Mouse (Mus musculus) stomach, embryonic 14.5 days (tissue): ENCODE measurements around the gene Olfr656. TPM values are rescaled to one million over a fixed set of nuclear protein-coding genes. Genes with fewer than 3 reads are reported as not detected.
A peak's percentile ranks its signal among the peaks of the same experiment; 100 is the strongest.

Source experiments
- ATAC-seq: fragments of 200-750 bp; cut with Nextera tagmentation; 2 replicates; pipeline ENCODE4 v1.8.0; 2017; ENCODE audit warnings: low read depth, moderate TSS enrichment; ENCODE audit not compliant: insufficient number of reproducible peaks, insufficient read depth, low FRiP score
- H3K27ac ChIP-seq: fragments of 300-500 bp; sonication (generic); 2 replicates; pipeline ENCODE4 v1.5.1; 2014; ENCODE audit warnings: mild to moderate bottlenecking, low read length, moderate library complexity, mixed read lengths
- H3K27me3 ChIP-seq: fragments of 300-500 bp; sonication (generic); 2 replicates; pipeline ENCODE4 v1.6.1; 2014; ENCODE audit warnings: low read length, control low read depth, mixed read lengths; ENCODE audit not compliant: control insufficient read depth, insufficient read depth
- H3K36me3 ChIP-seq: fragments of 300-500 bp; sonication (generic); 2 replicates; pipeline ENCODE4 v1.6.1; 2014; ENCODE audit warnings: mild to moderate bottlenecking, control low read depth, low read length, moderate library complexity, mixed read lengths; ENCODE audit not compliant: control insufficient read depth, insufficient read depth
- H3K4me1 ChIP-seq: fragments of 300-500 bp; sonication (generic); 2 replicates; pipeline ENCODE4 v1.6.1; 2014; ENCODE audit warnings: low read length, control low read depth, mixed read lengths; ENCODE audit not compliant: control insufficient read depth, insufficient read depth
- H3K4me2 ChIP-seq: fragments of 300-500 bp; sonication (generic); replicated peaks from 2 replicates; pipeline ENCODE4 v1.6.1; 2014; ENCODE audit warnings: low read depth, low read length, control low read depth
- H3K4me3 ChIP-seq: fragments of 300-500 bp; sonication (generic); 2 replicates; pipeline ENCODE4 v1.5.1; 2014; ENCODE audit warnings: low read depth, low read length, control low read depth
- H3K9ac ChIP-seq: fragments of 300-500 bp; sonication (generic); replicated peaks from 2 replicates; pipeline ENCODE4 v1.6.1; 2014; ENCODE audit warnings: low read depth, mild to moderate bottlenecking, control low read depth, low read length, moderate library complexity, mixed read lengths
- H3K9me3 ChIP-seq: fragments of 300-500 bp; sonication (generic); 2 replicates; pipeline ENCODE4 v1.6.1; 2016; ENCODE audit warnings: low read depth, low read length, control low read depth; ENCODE audit not compliant: control insufficient read depth
- WGBS: fragments of 180-500 bp; shearing (Covaris S2); extraction: QIAGEN DNeasy Blood & Tissue Kit; methylation state at CpG from one replicate; pipeline ENCODE4 v1.1.7; 2014; 5-methylcytosine and 5-hydroxymethylcytosine counted together
- polyA plus RNA-seq: library from polyadenylated mRNA; unstranded; fragments of >200 nt; fragmentation: Nextera tagmentation; extraction: Ambion mirVana; gene quantifications from 2 replicates; pipeline ENCODE4 v1.2.1, GENCODE M21; 2014

Olfr656 gene
- polyA plus RNA-seq, 1 experiment from 2014 or later = not detected

- Histone ChIP-seq H3K9ac (no peak within 1 kb of the TSS), H3K27me3 (no peaks in the 10 kb centered on the region), H3K36me3 (no peaks in the 10 kb centered on the region), H3K27ac (no peak within 1 kb of the TSS), H3K9me3 (no peaks in the 10 kb centered on the region), H3K4me1 (no peaks in the 10 kb centered on the region), H3K4me3 (no peak within 1 kb of the TSS), H3K4me2 (no peak within 1 kb of the TSS)
- ATAC-seq = no peak
Measured at GRCm38 (mm10) chr7:104624494-104624893, 10.7 kb downstream of the Olfr656 start, which contains the start of gene Olfr657. Olfr657 (plus strand) TSS chr7:104624794.

DNA sequence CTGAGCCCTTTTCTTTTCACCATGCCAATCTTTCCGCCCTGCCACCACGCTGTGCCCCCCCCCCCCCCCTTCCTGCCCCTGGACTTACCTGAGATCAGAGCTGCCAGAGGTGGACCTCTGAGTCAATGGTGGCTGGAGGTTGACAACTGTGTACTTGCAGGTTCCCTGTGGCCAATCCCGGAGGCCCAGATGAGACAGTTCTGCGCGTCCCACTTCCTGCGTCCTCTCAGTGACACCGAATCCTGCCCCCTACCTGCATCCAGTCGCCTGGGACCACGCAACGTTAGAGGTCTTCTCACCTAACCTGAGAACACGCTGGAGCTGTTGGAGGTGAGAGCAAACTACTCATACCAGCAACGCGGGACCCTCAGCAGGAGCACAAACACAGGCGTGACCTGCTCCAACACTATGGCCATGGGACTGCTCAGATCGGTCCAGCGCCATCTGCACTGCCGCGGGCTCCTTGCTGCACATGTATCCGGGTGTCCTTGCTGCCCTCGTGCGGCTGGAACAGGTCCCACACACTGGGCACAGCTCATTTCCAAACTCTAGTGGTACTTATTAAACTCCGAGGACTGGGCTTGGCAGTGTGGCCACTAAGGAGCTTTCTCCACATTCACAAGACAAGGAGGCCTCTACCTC lies 33.2 kb downstream of the Olfr656 start, which contains the start of gene Olfr658:
Gene Olfr658 (minus strand): TSS at position 465 of the 642 bp plus-strand sequence.
- 17% methylated on average over 22 of the region's 22 CpGs for WGBS
- H3K4me2 ChIP-seq = peak within 1 kb of the TSS; percentile 33; the same call in 1 of the 2 replicates
- no peak within 1 kb of the TSS for H3K4me3 ChIP-seq
- ATAC-seq = peak; percentile 78; the same call in 1 of the 2 replicates
- H3K27me3 ChIP-seq = no peaks in the 10 kb centered on the region
- H3K36me3 ChIP-seq = no peaks in the 10 kb centered on the region
- H3K9me3 ChIP-seq = no peaks in the 10 kb centered on the region
- no peak within 1 kb of the TSS for H3K9ac ChIP-seq
- H3K4me1 ChIP-seq = no peaks in the 10 kb centered on the region
- no peak within 1 kb of the TSS for H3K27ac ChIP-seq

DNA sequence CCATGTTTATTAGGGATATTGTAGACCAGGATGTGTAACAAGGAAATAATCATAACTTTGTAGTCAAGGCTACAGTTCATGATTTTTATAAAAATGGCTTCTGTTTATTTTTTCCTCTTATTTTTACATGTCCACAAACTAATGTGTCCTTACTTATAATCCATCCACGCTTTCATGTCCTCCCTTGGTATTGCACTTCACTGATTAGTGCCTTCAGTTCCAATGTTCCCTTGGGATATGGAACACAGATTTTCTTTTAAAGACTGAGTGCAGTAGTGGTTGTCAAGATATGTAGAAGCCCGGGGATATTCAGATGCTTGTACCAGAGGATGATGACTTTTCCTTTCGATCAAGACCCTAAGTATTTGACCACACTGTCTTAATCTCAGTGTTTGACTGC lies 52.7 kb downstream of the Olfr656 start, which contains the start of gene Olfr659:
Gene Olfr659 (plus strand): TSS at position 301 of the 400 bp plus-strand sequence.
- Histone ChIP-seq H3K27me3 (no peaks in the 10 kb centered on the region), H3K4me3 (no peak within 1 kb of the TSS), H3K27ac (no peak within 1 kb of the TSS), H3K9me3 (no peaks in the 10 kb centered on the region), H3K4me1 (no peaks in the 10 kb centered on the region), H3K36me3 (no peaks in the 10 kb centered on the region), H3K9ac (no peak within 1 kb of the TSS), H3K4me2 (no peak within 1 kb of the TSS)
- WGBS = 88% methylated on average over 3 of the region's 3 CpGs
- ATAC-seq = no peak

Other genes with a start within 250 kb of the Olfr656 start
- gene Trim30b, start 244.1 kb upstream of the Olfr656 start, polyA plus RNA-seq = 0.11 and 0.22 TPM in 2 replicates
- gene Trim30c, start 213.1 kb upstream of the Olfr656 start, polyA plus RNA-seq = 0.20 TPM in 1 of 2 replicates, not detected in the other
- gene Trim30a, start 148.8 kb upstream of the Olfr656 start, polyA plus RNA-seq = 1.4 and 1.9 TPM in 2 replicates
- 0.62 and 0.73 TPM in 2 replicates for gene Trim30d, start 106.1 kb upstream of the Olfr656 start, polyA plus RNA-seq
- not detected in 2 replicates for gene Olfr651, start 63.8 kb upstream of the Olfr656 start, polyA plus RNA-seq
- not detected in 2 replicates for gene Olfr652, start 53.1 kb upstream of the Olfr656 start, polyA plus RNA-seq
- gene Olfr653, start 36.6 kb upstream of the Olfr656 start, polyA plus RNA-seq = not detected in 2 replicates
- gene Olfr654, start 26.9 kb upstream of the Olfr656 start, polyA plus RNA-seq = not detected in 2 replicates
- not detected in 2 replicates for gene Olfr655, start 12.2 kb upstream of the Olfr656 start, polyA plus RNA-seq
- not detected in 2 replicates for gene Olfr657, start 10.8 kb downstream of the Olfr656 start, polyA plus RNA-seq
- gene Olfr658, start 33.4 kb downstream of the Olfr656 start, polyA plus RNA-seq = not detected in 2 replicates
- not detected in 2 replicates for gene Olfr659, start 52.8 kb downstream of the Olfr656 start, polyA plus RNA-seq
- not detected in 2 replicates for gene Olfr661, start 72.5 kb downstream of the Olfr656 start, polyA plus RNA-seq
- not detected in 2 replicates for gene Usp17le, start 163.5 kb downstream of the Olfr656 start, polyA plus RNA-seq
- gene Usp17lb, start 228.6 kb downstream of the Olfr656 start, polyA plus RNA-seq = not detected in 2 replicates
- gene Usp17la, start 243.1 kb downstream of the Olfr656 start, polyA plus RNA-seq = not detected in 2 replicates